Mouse (Mus musculus): ENCODE data around the gene Aldh16a1. TPM values are rescaled to one million over a fixed set of nuclear protein-coding genes. Genes with fewer than 3 reads are reported as not detected.
"Not testable (repeated sequence)": the region's sequence is repeated elsewhere in the genome, so short reads cannot be mapped to it uniquely, and the experiment has no call there.

Gene Aldh16a1
- polyA plus RNA-seq, 1 experiment = 12.8 TPM

DNA sequence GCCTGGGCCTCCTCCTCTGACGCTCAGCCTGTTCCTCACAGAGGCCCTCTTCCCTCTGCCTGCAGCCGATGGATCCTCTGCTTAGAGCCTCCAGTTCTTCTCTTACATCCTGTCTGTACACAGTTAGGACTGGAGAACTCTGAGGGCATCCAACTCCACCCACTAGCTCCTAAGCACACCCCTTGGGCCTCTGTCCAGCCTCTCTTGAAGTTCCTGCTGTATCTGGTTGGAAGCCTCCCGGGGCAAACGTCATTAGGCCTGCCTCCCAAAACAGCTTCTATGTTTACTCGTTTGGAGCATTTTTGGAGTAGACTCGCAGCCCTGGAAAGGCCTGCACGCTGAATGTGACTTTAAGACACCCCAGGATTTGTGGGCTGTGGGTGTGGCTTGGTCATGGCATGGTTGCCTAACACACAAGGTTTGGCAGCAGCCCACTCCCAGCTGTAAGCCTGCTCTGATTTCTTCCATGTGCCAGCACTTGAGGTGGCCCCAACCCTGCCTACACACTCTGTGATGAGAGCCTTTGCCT, 50.7 kb downstream of the Aldh16a1 start, which contains the start of gene Fcgrt:
Gene Fcgrt (minus strand): TSS at position 200 of the 529 bp plus-strand sequence.
- no peaks in the 10 kb centered on the region for H3K36me3 ChIP-seq (ENCODE audit: control insufficient read depth, insufficient read depth, low read length)
- 0 out of 2 replicates have a peak, but pooled peaks have one; percentile 16 for TF ChIP-seq POLR2A (IDR thresholded peaks at IDR 0.05; ENCODE audit: control insufficient read depth, low read depth, low read length)
- no peak for TF ChIP-seq CTCF (IDR thresholded peaks at IDR 0.05; ENCODE audit: control insufficient read depth, insufficient read depth, insufficient replicate concordance, low read depth, low read length)
- H3K4me1 ChIP-seq (ENCODE audit: control insufficient read depth, insufficient read depth, low read length) = no peaks in the 10 kb centered on the region
- H3K27ac ChIP-seq (ENCODE audit: control insufficient read depth, insufficient read depth, low read depth, low read length) = peak within 1 kb of the TSS; percentile 84
- H3K4me3 ChIP-seq (ENCODE audit: control insufficient read depth, low read depth, low read length) = peak within 1 kb of the TSS; percentile 70
- no peaks in the 10 kb centered on the region for H3K27me3 ChIP-seq (ENCODE audit: control insufficient read depth, insufficient read depth, low read length)

DNA sequence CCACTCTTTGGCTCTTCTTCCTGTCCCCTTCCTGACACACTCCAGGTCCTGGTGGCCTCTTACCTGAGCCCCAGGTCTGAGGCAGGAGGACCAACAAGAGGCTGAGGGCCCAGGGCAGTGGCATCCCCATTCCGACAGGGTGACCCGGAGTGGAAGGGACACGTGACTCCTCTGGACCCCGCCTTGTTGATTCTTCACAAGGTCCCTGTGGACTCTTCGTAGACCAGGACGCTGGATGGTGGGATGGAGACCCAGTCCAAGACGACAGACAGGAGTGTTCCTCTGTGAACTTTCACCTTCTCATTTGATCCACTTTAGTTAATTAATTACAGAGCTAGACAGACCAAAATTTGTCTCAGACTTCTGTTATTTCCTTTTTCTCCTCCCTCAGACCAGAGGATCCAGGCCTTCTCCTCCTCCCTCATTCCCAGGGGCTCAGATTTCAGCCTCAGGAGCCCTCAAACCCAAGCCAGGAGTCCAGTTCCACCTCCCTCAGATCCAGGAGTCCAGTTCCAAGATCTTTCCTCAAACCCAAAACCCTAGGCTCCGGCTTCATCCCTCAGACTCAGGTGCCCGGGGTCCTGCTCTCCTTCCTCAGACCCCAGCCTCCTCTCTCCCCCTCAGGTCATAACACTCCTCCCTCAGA, 51.3 kb downstream of the Aldh16a1 start:
- peak overlapping the region; percentile 84 for H3K27ac ChIP-seq (ENCODE audit: control insufficient read depth, insufficient read depth, low read depth, low read length)
- H3K4me1 ChIP-seq (ENCODE audit: control insufficient read depth, insufficient read depth, low read length) = no peaks in the 10 kb centered on the region
- H3K27me3 ChIP-seq (ENCODE audit: control insufficient read depth, insufficient read depth, low read length) = no peaks in the 10 kb centered on the region
- no peaks in the 10 kb centered on the region for H3K36me3 ChIP-seq (ENCODE audit: control insufficient read depth, insufficient read depth, low read length)
- no peak for TF ChIP-seq CTCF (IDR thresholded peaks at IDR 0.05; ENCODE audit: control insufficient read depth, insufficient read depth, insufficient replicate concordance, low read depth, low read length)
- H3K4me3 ChIP-seq (ENCODE audit: control insufficient read depth, low read depth, low read length) = peak overlapping the region; percentile 70

DNA sequence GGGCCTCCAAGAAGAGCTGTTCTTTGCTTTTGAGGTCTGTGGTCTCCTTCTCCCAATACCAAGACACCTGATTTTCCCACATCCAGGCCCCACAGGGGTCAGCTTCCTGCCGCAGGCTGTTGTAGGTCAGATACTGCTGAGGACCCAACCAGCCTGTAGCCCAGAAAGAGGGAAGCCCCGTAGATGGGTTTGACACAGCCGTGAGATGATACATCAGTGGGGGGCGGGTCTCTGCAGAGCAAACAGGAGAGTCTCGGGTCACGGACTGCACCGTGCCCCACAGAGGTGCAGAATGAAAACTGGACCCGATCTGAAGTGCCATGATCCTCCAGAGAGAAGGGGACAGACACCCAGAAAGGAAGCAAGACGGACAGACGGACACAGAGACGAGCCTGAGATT, 51.9 kb downstream of the Aldh16a1 start:
- Histone ChIP-seq H3K4me1 (ENCODE audit: control insufficient read depth, insufficient read depth, low read length) (no peaks in the 10 kb centered on the region), H3K27ac (ENCODE audit: control insufficient read depth, insufficient read depth, low read depth, low read length) (no peak overlapping the region), H3K27me3 (ENCODE audit: control insufficient read depth, insufficient read depth, low read length) (no peaks in the 10 kb centered on the region), H3K36me3 (ENCODE audit: control insufficient read depth, insufficient read depth, low read length) (no peaks in the 10 kb centered on the region), H3K4me3 (ENCODE audit: control insufficient read depth, low read depth, low read length) (no peak overlapping the region)
- TF ChIP-seq CTCF (IDR thresholded peaks at IDR 0.05; ENCODE audit: control insufficient read depth, insufficient read depth, insufficient replicate concordance, low read depth, low read length) (no peak), POLR2A (IDR thresholded peaks at IDR 0.05; ENCODE audit: control insufficient read depth, low read depth, low read length) (no peak)

DNA sequence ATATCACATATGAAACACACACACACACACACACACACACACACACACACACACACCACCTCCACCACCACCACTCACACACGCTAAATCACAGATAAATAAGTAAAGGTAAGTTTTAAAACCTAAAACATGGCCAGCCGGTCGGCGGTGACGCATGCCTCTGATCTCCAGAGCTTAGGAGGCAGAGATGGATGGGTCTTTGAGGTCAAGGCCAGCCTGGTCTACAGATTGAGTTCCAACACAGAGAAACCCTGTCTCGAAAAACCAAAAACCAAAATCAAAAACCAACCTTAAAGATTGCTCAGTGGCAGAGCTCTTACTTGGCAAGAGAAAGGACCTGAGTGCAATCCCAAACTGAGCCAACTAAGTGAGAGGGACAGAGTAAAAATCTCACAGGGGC, 54.3 kb downstream of the Aldh16a1 start:
- no peak for TF ChIP-seq CTCF (IDR thresholded peaks at IDR 0.05; ENCODE audit: control insufficient read depth, insufficient read depth, insufficient replicate concordance, low read depth, low read length)
- no peak for TF ChIP-seq POLR2A (IDR thresholded peaks at IDR 0.05; ENCODE audit: control insufficient read depth, low read depth, low read length)

DNA sequence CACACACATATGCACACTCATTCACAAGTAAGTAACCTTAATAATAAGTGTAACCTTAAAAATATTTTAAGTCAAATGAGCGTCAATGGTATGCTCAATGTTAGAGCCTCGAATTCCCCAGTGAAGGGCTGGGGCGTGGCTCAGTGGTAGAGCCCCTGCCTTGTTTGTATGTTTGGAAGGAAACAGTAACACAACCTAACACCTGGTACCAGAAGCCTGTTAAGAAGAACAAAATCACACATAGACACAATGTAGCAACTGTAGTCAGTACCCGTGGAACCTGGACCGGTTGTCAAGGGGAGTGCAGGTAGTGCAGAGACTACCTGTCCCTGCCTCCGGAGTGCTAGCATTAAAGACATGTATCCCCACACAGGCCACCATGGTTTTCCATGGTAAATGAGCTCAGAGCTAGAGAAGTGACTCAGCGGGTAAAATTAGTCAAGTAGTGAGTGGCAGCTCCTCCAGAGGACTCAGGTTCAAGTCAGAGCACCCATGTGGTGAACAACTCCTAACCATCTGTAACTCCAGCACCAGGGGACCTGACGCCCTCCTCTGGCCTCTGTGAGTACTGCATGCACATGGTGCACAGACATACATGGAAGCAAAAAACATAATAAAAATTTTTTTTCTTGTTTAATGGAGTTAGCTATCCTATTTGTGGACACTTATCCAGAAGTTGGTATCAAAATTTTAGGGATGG, 55.7 kb downstream of the Aldh16a1 start:
- no peak overlapping the region for H3K4me3 ChIP-seq (ENCODE audit: control insufficient read depth, low read depth, low read length)
- H3K4me1 ChIP-seq (ENCODE audit: control insufficient read depth, insufficient read depth, low read length) = no peaks in the 10 kb centered on the region
- no peak overlapping the region for H3K27ac ChIP-seq (ENCODE audit: control insufficient read depth, insufficient read depth, low read depth, low read length)
- TF ChIP-seq CTCF (IDR thresholded peaks at IDR 0.05; ENCODE audit: control insufficient read depth, insufficient read depth, insufficient replicate concordance, low read depth, low read length) (peak; percentile 48; the same call in 1 of the 2 replicates), POLR2A (IDR thresholded peaks at IDR 0.05; ENCODE audit: control insufficient read depth, low read depth, low read length) (no peak)
- H3K36me3 ChIP-seq (ENCODE audit: control insufficient read depth, insufficient read depth, low read length) = no peaks in the 10 kb centered on the region
- H3K27me3 ChIP-seq (ENCODE audit: control insufficient read depth, insufficient read depth, low read length) = no peaks in the 10 kb centered on the region

More for the DNA sequence above, 54.3 kb downstream of the Aldh16a1 start:
- no peaks in the 10 kb centered on the region for H3K27me3 ChIP-seq (ENCODE audit: control insufficient read depth, insufficient read depth, low read length)
- no peak overlapping the region for H3K27ac ChIP-seq (ENCODE audit: control insufficient read depth, insufficient read depth, low read depth, low read length)
- no peak overlapping the region for H3K4me3 ChIP-seq (ENCODE audit: control insufficient read depth, low read depth, low read length)
- H3K4me1 ChIP-seq (ENCODE audit: control insufficient read depth, insufficient read depth, low read length) = no peaks in the 10 kb centered on the region
- H3K36me3 ChIP-seq (ENCODE audit: control insufficient read depth, insufficient read depth, low read length) = no peaks in the 10 kb centered on the region

DNA sequence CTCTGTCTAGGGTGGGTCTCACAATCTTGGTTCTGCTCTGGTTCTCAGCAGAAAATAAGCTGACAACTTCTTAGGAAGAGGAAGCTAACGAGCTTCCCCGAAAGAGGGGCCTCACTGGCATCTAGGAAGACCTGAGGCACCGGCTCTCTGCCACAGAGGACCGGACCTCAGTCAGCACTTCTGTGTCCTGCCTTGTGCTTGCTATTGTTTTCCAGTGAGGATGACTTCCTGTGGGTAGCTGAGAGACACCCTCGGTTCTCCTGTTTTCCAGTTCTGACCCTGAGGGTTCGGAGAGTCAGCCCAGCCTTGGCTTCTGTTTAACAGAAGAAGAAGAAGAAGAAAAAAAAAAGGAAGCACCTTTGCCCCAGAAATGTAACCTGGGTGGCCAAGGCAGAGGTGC, 56.9 kb downstream of the Aldh16a1 start:
- H3K36me3 ChIP-seq (ENCODE audit: control insufficient read depth, insufficient read depth, low read length) = no peaks in the 10 kb centered on the region
- no peak overlapping the region for H3K27ac ChIP-seq (ENCODE audit: control insufficient read depth, insufficient read depth, low read depth, low read length)
- TF ChIP-seq POLR2A (IDR thresholded peaks at IDR 0.05; ENCODE audit: control insufficient read depth, low read depth, low read length) = no peak
- no peak for TF ChIP-seq CTCF (IDR thresholded peaks at IDR 0.05; ENCODE audit: control insufficient read depth, insufficient read depth, insufficient replicate concordance, low read depth, low read length)
- H3K27me3 ChIP-seq (ENCODE audit: control insufficient read depth, insufficient read depth, low read length) = no peaks in the 10 kb centered on the region
- H3K4me3 ChIP-seq (ENCODE audit: control insufficient read depth, low read depth, low read length) = no peak overlapping the region
- peaks cover 4% of the 10 kb centered on the region for H3K4me1 ChIP-seq (ENCODE audit: control insufficient read depth, insufficient read depth, low read length)

DNA sequence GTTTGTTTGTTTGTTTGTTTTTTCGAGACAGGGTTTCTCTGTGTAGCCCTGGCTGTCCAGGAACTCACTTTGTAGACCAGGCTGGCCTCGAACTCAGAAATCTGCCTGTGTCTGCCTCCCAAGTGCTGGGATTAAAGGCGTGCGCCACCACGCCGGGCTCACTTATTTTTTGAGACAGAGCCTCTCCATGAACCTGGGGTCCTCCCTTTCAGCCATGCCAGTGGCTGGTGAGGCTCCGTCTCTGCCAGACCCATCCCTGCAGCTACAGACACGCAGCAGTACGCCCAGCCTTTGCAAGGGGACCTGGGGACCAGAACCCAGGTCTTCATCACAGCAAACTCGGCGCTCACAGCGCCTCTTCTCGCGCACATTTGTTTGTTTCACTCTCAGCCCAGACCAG, 58.4 kb downstream of the Aldh16a1 start:
- H3K27ac ChIP-seq (ENCODE audit: control insufficient read depth, insufficient read depth, low read depth, low read length); H3K4me3 ChIP-seq (ENCODE audit: control insufficient read depth, low read depth, low read length); H3K27me3 ChIP-seq (ENCODE audit: control insufficient read depth, insufficient read depth, low read length); H3K36me3 ChIP-seq (ENCODE audit: control insufficient read depth, insufficient read depth, low read length): not testable (repeated sequence)
- peaks cover 15% of the 10 kb centered on the region for H3K4me1 ChIP-seq (ENCODE audit: control insufficient read depth, insufficient read depth, low read length)
